Mouse (Mus musculus): ENCODE data around the gene Tesc. TPM values are rescaled to one million over a fixed set of nuclear protein-coding genes. Genes with fewer than 3 reads are reported as not detected.
A peak's percentile ranks its signal among the peaks of the same experiment; 100 is the strongest.

Tesc gene
- polyA plus RNA-seq, 1 experiment from 2014 or later, result 2.1 TPM

DNA sequence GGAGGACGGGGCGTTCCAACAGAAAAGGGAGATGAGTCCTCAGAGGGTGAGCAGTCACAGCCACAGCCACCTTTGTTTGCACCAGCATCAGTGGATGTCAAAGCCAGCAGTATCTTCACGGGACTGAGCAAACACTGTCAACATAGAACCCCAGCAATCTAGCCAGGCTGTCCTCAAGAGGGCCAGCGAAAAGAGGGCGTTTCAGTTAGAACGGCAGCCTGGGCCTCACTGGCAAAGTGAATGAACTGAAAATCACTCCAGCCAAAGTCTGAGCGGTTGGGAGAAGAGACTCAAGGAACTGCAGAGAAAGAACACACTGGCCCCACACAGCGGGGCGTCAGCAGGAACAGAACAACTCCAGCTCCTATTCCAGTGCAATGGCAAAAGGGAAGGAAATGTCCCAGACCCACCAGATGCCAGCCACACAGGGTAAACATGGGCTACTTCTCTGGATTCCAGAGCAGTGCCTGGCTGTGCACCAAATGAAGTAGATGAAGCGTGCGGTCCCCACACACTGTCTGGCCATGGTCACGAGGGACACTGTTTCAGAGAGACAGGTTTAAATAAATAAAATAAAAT, 55.6 kb downstream of the Tesc start:
- Histone ChIP-seq H3K27me3 (no peaks in the 10 kb centered on the region), H3K36me3 (no peaks in the 10 kb centered on the region), H3K27ac (replicated peaks) (peak overlapping the region; percentile 82), H3K4me1 (replicated peaks) (peaks cover 100% of the 10 kb centered on the region), H3K4me3 (no peak overlapping the region), H3K4me2 (no peak overlapping the region), H3K9ac (peak overlapping the region; percentile 18; the same call in 1 of the 2 replicates), H3K9me3 (no peaks in the 10 kb centered on the region)
- ATAC-seq (ENCODE audit: low read depth), result no peak
- WGBS, result 58% methylated on average over 12 of the region's 12 CpGs

DNA sequence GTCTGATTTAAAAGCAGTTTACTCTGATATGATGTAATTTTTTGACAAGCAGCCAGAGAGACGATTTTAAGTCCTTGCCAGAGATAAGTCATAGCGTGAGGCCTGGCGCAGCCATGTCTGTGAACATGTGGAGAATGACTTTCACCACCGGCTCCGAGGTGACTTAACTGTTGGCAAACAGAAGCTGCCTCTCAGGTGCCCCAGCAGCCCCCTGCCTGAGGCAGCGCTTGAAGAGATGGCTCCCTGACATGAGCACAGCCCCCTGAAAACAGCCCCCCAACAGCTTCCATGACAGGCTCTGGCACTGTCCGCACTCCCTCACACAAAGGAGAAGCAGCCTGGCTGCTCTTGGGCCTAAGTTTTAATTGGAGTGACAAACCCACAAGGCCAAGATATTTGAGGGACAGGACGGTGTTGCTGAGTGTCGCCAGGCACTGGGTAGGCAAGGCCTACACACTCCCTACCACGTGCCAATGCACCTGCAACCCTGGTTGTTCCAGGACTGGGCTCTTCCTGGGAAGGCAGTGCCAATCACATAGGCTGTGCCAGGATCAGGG, 56.7 kb downstream of the Tesc start:
- H3K27ac ChIP-seq (replicated peaks), result peak overlapping the region; percentile 82
- H3K36me3 ChIP-seq, result no peaks in the 10 kb centered on the region
- H3K9ac ChIP-seq, result peak overlapping the region; percentile 48
- H3K27me3 ChIP-seq, result no peaks in the 10 kb centered on the region
- ATAC-seq (ENCODE audit: low read depth), result no peak
- H3K4me3 ChIP-seq, result no peak overlapping the region
- peaks cover 97% of the 10 kb centered on the region for H3K4me1 ChIP-seq (replicated peaks)
- H3K9me3 ChIP-seq, result no peaks in the 10 kb centered on the region
- 56% methylated on average over 10 of the region's 10 CpGs for WGBS
- no peak overlapping the region for H3K4me2 ChIP-seq

DNA sequence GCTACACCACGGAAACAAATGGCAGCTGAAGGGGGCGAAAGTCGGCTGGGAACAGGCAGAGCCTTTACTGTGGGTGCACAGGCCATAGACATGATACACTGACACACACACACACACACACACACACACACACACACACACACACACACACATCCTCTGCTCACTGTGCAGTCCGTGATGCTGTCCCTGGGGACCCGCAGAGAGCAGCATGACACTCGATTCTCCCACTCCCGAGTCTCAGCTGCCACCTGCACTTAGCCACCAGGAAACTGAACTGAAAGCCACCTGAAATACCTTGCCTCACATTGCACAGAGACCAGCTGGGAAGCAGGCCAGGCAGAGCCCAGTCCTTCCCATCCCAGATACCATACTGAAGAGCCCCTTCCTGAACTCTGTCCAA, 57.8 kb downstream of the Tesc start:
- no peaks in the 10 kb centered on the region for H3K9me3 ChIP-seq
- H3K36me3 ChIP-seq, result peaks cover 5% of the 10 kb centered on the region
- no peak overlapping the region for H3K4me2 ChIP-seq
- H3K4me1 ChIP-seq (replicated peaks), result peaks cover 97% of the 10 kb centered on the region
- ATAC-seq (ENCODE audit: low read depth), result no peak
- 0 out of 2 replicates have a peak overlapping the region, but pooled peaks have one; percentile 31 for H3K9ac ChIP-seq
- 53% methylated on average over 7 of the region's 7 CpGs for WGBS
- H3K4me3 ChIP-seq, result no peak overlapping the region
- no peaks in the 10 kb centered on the region for H3K27me3 ChIP-seq
- peak overlapping the region; percentile 82; the same call in 1 of the 2 replicates for H3K27ac ChIP-seq (replicated peaks)

DNA sequence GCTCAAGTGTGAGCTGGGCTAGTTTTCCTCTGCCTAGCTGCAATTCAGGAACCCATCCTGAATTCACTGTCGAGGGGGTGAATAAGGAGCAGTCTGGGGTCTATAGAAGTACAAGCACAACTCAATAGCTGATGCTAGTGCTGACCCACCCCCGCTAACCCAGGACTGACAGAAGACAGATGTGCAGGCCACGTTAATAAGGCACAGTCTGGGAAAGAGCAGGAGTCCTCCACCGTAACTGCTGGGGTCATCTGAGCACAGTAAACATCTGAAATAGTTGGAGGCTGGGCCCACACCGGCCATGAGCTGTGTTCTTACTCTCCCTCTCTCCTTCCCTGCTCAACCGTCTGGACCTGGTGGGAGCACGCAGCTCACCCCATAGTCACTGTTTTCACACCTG, 59.4 kb downstream of the Tesc start:
- H3K27me3 ChIP-seq, result no peaks in the 10 kb centered on the region
- H3K4me1 ChIP-seq (replicated peaks), result peaks cover 83% of the 10 kb centered on the region
- no peak overlapping the region for H3K27ac ChIP-seq (replicated peaks)
- H3K36me3 ChIP-seq, result peaks cover 21% of the 10 kb centered on the region
- WGBS, result 45% methylated on average over 7 of the region's 7 CpGs
- no peaks in the 10 kb centered on the region for H3K9me3 ChIP-seq
- no peak overlapping the region for H3K4me3 ChIP-seq
- ATAC-seq (ENCODE audit: low read depth), result no peak
- peak overlapping the region; percentile 34; the same call in 1 of the 2 replicates for H3K9ac ChIP-seq
- H3K4me2 ChIP-seq, result no peak overlapping the region

DNA sequence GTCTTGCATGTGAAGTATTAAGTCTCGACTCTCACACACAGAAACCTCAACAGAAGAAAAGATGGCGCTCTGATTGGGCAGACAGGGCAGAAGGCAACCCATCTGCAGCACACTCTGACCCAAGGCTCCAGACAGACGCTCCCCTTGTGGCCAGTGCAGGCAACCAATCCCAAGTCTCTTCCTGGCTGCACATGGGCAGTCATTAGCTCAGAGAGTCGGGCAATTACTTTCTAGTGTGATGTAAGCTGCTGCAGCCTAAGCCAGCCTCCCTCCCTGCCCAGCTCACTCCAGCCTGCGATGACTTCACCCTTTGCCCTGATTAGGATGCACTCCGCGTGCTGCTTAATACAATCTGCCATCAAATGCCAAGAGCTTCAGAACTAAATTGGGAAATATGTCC, 61.6 kb downstream of the Tesc start:
- Histone ChIP-seq H3K9ac (peak overlapping the region; percentile 17; the same call in 1 of the 2 replicates), H3K4me2 (no peak overlapping the region), H3K27ac (replicated peaks) (peak overlapping the region; percentile 81), H3K4me1 (replicated peaks) (peaks cover 65% of the 10 kb centered on the region), H3K27me3 (no peaks in the 10 kb centered on the region), H3K9me3 (no peaks in the 10 kb centered on the region), H3K36me3 (peaks cover 41% of the 10 kb centered on the region), H3K4me3 (no peak overlapping the region)
- WGBS, result 47% methylated on average over 7 of the region's 7 CpGs
- peak; percentile 74 for ATAC-seq (ENCODE audit: low read depth)

DNA sequence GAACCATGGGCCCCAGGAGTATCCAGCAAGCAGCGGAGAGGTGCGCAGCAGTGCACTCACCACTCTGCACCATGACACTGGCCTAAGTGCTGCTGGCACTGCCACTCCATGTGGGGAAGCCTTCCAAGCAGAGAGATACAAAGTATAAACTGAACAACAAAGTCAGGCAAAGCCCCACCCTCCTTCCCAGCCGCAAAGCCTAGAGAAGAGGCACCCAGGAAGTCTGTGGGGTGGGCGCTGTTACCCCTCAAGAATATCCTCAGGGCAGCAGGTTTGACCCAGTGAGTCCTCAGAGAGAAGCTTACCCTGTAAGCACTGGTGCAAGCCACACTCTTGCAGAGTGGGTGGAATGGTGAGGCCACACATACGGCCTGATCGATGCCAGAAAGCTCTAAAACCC, 62.6 kb downstream of the Tesc start:
- Histone ChIP-seq H3K4me3 (no peak overlapping the region), H3K9ac (no peak overlapping the region), H3K9me3 (no peaks in the 10 kb centered on the region), H3K4me1 (replicated peaks) (peaks cover 55% of the 10 kb centered on the region), H3K27me3 (no peaks in the 10 kb centered on the region), H3K4me2 (no peak overlapping the region), H3K36me3 (peaks cover 51% of the 10 kb centered on the region), H3K27ac (replicated peaks) (peak overlapping the region; percentile 81)
- no peak for ATAC-seq (ENCODE audit: low read depth)
- WGBS, result 94% methylated on average over 6 of the region's 6 CpGs

DNA sequence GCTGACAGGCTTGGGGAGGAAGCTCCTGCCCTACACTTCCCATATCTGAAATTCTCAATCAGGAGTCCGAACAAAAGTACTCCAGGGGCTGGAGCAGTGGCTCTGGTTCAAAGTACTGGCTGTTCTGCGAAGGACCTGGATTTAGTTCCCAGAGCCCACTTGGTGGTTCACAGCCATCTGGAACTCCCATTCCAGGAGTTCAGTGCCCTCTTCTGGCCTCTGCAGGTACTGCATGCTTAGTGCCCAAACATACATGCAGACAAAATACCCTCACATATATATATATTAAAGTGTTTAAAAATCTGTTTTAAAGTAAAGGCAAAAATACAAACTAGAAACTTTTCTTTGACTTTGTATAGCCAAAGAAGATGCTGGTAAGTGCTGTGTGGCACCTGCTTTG, 63.3 kb downstream of the Tesc start:
- ATAC-seq (ENCODE audit: low read depth), result no peak
- peaks cover 48% of the 10 kb centered on the region for H3K4me1 ChIP-seq (replicated peaks)
- no peaks in the 10 kb centered on the region for H3K27me3 ChIP-seq
- H3K4me3 ChIP-seq, result no peak overlapping the region
- 98% methylated on average over 2 of the region's 2 CpGs for WGBS
- no peak overlapping the region for H3K9ac ChIP-seq
- no peak overlapping the region for H3K4me2 ChIP-seq
- H3K36me3 ChIP-seq, result peaks cover 56% of the 10 kb centered on the region
- no peak overlapping the region for H3K27ac ChIP-seq (replicated peaks)
- no peaks in the 10 kb centered on the region for H3K9me3 ChIP-seq

DNA sequence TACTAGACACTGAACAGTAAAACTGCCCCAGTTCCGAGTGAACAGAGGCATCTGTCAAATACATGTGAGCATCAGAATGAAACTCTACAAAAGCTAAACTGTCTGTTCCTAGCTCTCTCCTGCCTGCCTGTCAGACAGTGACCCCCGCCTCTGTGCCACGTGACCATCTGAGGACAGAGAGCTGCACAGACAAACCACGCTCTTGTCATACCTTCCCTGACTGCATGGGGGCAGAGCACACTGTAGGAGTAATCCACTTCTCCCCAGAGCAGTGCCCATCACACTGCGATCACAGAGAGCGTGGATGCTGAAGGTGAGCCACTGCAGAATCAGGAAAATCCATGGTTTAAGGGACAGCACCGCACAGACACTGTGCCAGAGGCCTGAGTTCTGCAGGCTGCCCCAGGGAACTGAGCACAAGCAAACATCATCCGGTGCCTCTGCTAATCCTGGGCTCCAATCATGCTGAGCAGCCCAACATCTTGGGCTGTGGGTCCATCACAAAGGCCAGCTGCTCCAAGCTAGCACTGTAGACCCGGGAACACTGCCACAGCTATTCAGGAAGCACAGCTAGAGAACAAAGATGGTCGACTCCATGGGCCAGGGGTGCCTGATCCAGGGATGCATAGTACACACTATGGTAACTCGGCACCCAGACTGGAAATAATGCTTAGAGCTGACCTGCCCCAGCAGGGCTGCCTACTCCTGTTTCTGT, 65.9 kb downstream of the Tesc start:
- ATAC-seq (ENCODE audit: low read depth), result no peak
- Histone ChIP-seq H3K4me3 (no peak overlapping the region), H3K27me3 (no peaks in the 10 kb centered on the region), H3K4me1 (replicated peaks) (peaks cover 23% of the 10 kb centered on the region), H3K4me2 (no peak overlapping the region), H3K9ac (no peak overlapping the region), H3K36me3 (peaks cover 56% of the 10 kb centered on the region), H3K27ac (replicated peaks) (no peak overlapping the region), H3K9me3 (no peaks in the 10 kb centered on the region)
- WGBS, result 79% methylated on average over 11 of the region's 11 CpGs

DNA sequence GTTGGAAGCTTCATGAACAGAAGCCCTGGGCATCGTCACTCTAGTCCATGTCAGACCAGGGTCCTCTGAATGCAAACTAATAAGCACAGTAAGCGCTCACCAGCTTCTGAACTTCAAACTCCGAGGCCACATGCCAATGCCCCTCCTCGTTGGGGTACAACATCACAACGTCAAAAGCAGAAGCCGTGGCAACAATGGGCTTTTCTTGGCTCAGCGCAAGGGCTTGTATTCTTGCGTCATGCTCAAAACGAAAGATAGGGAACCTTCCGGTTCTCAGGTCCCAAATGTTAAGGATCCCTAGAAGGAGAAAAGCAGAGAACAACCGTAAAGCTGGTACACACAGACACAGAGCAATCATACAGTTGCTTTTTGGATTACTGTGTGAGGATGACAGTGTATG, 67.9 kb downstream of the Tesc start:
- H3K4me2 ChIP-seq, result no peak overlapping the region
- no peaks in the 10 kb centered on the region for H3K27me3 ChIP-seq
- H3K4me3 ChIP-seq, result no peak overlapping the region
- peaks cover 50% of the 10 kb centered on the region for H3K36me3 ChIP-seq
- H3K9me3 ChIP-seq, result no peaks in the 10 kb centered on the region
- H3K9ac ChIP-seq, result no peak overlapping the region
- H3K27ac ChIP-seq (replicated peaks), result no peak overlapping the region
- 92% methylated on average over 11 of the region's 11 CpGs for WGBS
- peaks cover 23% of the 10 kb centered on the region for H3K4me1 ChIP-seq (replicated peaks)
- ATAC-seq (ENCODE audit: low read depth), result no peak

DNA sequence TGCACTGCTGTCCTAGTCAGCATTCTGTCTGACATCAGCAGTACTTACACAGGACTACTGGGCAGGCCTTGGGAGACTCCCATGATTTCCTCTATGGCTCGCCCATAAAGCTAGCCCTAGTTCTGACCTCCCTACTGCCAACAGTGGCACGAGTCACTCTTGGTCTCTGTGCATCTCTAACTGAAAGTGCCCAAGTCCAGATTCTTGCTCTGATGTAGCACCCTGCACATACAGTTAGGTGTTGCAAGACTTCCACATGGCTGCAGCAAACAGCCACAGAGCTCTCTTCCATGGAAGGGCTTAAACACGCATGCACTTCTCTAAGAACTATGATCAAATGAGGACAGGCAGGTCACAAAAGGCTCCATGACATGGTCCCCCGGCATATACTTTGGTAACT, 68.3 kb downstream of the Tesc start:
- peaks cover 46% of the 10 kb centered on the region for H3K36me3 ChIP-seq
- H3K4me1 ChIP-seq (replicated peaks), result peaks cover 27% of the 10 kb centered on the region
- H3K9me3 ChIP-seq, result no peaks in the 10 kb centered on the region
- WGBS, result 91% methylated on average over 4 of the region's 4 CpGs
- no peak for ATAC-seq (ENCODE audit: low read depth)
- no peak overlapping the region for H3K27ac ChIP-seq (replicated peaks)
- no peak overlapping the region for H3K4me3 ChIP-seq
- no peaks in the 10 kb centered on the region for H3K27me3 ChIP-seq
- no peak overlapping the region for H3K9ac ChIP-seq
- no peak overlapping the region for H3K4me2 ChIP-seq

DNA sequence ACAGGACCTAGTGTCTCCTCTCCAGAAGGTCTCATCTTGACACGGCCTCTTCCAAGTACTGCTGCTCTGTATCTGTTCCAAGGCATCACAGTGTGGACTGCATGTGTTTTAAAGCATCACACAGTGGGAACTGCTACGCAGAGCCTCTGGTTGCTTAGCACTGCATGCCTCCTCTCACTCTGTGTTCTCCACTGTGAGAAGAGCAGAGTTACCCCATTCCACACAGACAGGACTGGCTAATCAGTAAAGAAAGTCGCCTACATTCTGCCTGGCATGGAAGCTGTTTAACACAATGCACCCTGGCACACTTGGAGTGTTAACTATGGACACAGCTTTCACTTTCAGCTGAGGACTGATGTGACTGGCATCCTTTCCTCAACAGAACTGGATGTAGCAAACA, 68.8 kb downstream of the Tesc start:
- no peak overlapping the region for H3K4me3 ChIP-seq
- H3K27me3 ChIP-seq, result no peaks in the 10 kb centered on the region
- no peak for ATAC-seq (ENCODE audit: low read depth)
- H3K9ac ChIP-seq, result no peak overlapping the region
- no peak overlapping the region for H3K27ac ChIP-seq (replicated peaks)
- peaks cover 41% of the 10 kb centered on the region for H3K36me3 ChIP-seq
- H3K9me3 ChIP-seq, result no peaks in the 10 kb centered on the region
- H3K4me1 ChIP-seq (replicated peaks), result peaks cover 30% of the 10 kb centered on the region
- H3K4me2 ChIP-seq, result no peak overlapping the region
- WGBS, result 93% methylated on average over 3 of the region's 3 CpGs

DNA sequence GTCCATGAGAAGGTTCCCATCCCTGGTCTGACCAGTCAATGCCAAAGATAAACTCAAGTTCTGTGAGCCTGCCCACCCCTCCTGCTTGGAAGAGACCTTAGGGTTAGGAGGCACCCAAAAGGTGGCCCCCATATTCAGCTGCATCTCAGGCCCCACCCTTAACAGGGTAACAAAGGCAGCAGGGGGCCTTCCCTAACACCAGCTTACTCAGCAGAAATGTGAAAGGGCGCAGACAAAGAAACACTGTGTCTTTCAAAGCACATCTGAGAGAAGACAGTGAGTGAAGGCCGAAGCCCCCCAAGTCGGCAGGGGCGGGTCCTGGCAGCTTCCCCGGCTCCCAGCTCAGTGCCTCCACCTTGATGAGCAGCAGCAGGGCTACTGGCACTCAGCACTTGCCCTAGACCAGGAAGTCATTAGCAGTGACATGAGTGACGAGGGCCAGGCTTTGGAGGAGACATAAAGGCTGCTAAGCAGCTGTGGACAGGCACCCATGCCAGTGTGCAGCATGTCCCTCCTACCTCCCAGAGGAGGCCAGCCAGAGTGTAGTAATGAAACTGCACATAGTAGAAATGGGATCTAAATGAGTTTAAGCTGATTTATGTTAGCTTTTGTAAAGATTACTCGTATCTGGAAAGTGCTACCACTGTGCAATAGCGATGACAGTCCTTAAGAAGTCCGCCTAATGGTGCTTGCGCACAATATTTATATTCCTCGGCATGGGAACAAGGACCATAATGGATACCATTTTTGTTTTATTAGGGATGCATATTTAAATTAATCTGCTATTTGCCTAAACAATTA, 71.7 kb downstream of the Tesc start:
- WGBS, result 28% methylated on average over 11 of the region's 11 CpGs
- ATAC-seq (ENCODE audit: low read depth), result peak; percentile 89
- Histone ChIP-seq H3K36me3 (peaks cover 13% of the 10 kb centered on the region), H3K4me3 (no peak overlapping the region), H3K4me1 (replicated peaks) (peaks cover 26% of the 10 kb centered on the region), H3K9ac (peak overlapping the region; percentile 9; the same call in 1 of the 2 replicates), H3K27ac (replicated peaks) (peak overlapping the region; percentile 72), H3K27me3 (no peaks in the 10 kb centered on the region), H3K9me3 (no peaks in the 10 kb centered on the region), H3K4me2 (no peak overlapping the region)

All from neural tube, embryonic 13.5 days (tissue).